Mouse (Mus musculus) CD4-positive, CD25-positive, alpha-beta regulatory T cell (primary cell): Measurements from ENCODE around the gene Gm6588. TPM values are rescaled to one million over a fixed set of nuclear protein-coding genes. Genes with fewer than 3 reads are reported as not detected.

ENCODE experiments used
- polyA plus RNA-seq: library from polyadenylated mRNA; unstranded; fragments of 100-300 nt; shearing (Covaris generic); gene quantifications from one replicate; pipeline ENCODE4 v1.2.1, GENCODE M21; 2017

Gm6588 gene
- not detected for polyA plus RNA-seq

GRCm38 (mm10) chr5:112448747-112449440 lies at the start of gene Gm6588:
Gene Gm6588, plus strand, starts transcription at chr5:112449426.

Other genes with a start within 250 kb of the Gm6588 start
- gene Cryba4, start 196.9 kb upstream of the Gm6588 start, polyA plus RNA-seq: not detected
- gene Crybb1, start 193.6 kb upstream of the Gm6588 start, polyA plus RNA-seq: not detected
- gene Tpst2, start 172.7 kb upstream of the Gm6588 start, polyA plus RNA-seq: 157 TPM
- 37.1 TPM for gene Tfip11, start 123.1 kb upstream of the Gm6588 start, polyA plus RNA-seq
- gene Srrd, start 106.4 kb upstream of the Gm6588 start, polyA plus RNA-seq: 37.5 TPM
- gene Hps4, start 106.3 kb upstream of the Gm6588 start, polyA plus RNA-seq: 21.8 TPM
- 0.13 TPM for gene Gm6583, start 93.4 kb upstream of the Gm6588 start, polyA plus RNA-seq
- gene Asphd2, start 54.6 kb upstream of the Gm6588 start, polyA plus RNA-seq: 0.26 TPM
- not detected for gene Sez6l, start 127.8 kb downstream of the Gm6588 start, polyA plus RNA-seq